Mouse (Mus musculus): ENCODE measurements at regions not wholly inside any gene's neighbourhood (a gene's known extent, or its start where the extent isn't known, plus 50 kb on each side); places are given as distances from the start of the nearest gene placed in this dataset.

DNA sequence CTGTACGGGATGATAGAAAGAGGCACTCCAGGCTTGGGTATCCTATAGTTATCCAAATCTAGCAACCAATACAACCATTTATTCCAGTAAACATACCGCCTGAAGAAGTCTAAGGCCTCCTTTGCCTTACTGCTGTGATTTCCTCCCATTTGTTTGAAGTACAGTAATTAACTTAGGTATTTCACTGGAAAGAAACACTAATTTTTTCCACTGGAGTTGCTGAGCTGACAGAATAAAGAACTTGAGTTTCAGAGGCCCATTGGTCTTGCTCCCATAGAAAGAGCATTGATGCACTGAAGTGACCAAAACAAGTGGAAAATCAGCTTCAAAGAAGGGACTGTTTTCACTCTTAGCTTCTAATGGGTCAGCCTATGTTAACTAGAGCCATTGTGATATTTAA is 1100.8 kb upstream of the Gm7489 start:
- TF ChIP-seq CTCF (conservative IDR thresholded peaks at IDR 0.05) = no peak
- H3K27ac ChIP-seq = no peak overlapping the region
- DNase-seq (ENCODE audit: low spot score in 2 of 2) = no peak
- H3K4me3 ChIP-seq = no peak overlapping the region

DNA sequence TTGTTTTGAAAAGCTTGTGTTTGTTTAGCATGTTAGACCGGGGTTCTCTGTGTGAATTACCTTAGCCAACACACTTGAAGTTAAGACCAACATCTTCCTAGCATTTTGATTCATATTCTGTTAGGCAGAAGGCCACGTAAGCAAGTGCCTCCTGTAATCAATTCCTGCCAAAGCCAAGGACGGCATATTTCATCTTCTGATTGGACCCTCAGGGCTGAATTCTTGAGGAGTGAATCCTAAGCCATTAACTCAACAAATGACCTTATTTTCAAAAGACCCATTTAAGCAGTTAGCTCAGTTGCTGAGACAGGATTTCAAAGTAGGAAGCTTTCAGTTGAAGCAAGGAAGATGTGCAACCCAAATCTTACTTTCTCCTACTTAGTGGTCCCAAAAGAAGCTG is 1099.5 kb upstream of the Gm7489 start:
- Histone ChIP-seq H3K4me3 (no peak overlapping the region), H3K27ac (no peak overlapping the region)
- DNase-seq (ENCODE audit: low spot score in 2 of 2) = no peak
- no peak for TF ChIP-seq CTCF (conservative IDR thresholded peaks at IDR 0.05)

DNA sequence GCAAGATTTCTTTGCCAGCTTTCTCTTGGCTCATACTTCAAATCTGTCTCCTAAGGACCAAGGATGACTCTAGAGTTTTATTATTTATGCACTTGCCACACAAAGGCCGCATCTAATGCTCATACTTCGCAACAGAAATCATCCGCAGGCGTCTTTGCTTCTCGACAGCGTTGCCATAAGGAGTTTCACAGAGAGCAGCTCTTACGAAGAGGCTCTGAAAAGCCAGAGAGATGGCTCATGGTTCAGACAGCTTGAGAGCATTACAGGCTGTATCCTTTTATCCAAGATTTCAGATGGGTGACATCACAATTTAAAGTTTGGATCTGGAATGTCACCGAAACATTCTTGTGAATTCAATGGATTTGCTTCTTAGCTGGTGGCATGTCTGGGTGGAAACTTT is 1098.7 kb upstream of the Gm7489 start:
- no peak for DNase-seq (ENCODE audit: low spot score in 2 of 2)
- Histone ChIP-seq H3K27ac (no peak overlapping the region), H3K4me3 (no peak overlapping the region)
- no peak for TF ChIP-seq CTCF (conservative IDR thresholded peaks at IDR 0.05)

DNA sequence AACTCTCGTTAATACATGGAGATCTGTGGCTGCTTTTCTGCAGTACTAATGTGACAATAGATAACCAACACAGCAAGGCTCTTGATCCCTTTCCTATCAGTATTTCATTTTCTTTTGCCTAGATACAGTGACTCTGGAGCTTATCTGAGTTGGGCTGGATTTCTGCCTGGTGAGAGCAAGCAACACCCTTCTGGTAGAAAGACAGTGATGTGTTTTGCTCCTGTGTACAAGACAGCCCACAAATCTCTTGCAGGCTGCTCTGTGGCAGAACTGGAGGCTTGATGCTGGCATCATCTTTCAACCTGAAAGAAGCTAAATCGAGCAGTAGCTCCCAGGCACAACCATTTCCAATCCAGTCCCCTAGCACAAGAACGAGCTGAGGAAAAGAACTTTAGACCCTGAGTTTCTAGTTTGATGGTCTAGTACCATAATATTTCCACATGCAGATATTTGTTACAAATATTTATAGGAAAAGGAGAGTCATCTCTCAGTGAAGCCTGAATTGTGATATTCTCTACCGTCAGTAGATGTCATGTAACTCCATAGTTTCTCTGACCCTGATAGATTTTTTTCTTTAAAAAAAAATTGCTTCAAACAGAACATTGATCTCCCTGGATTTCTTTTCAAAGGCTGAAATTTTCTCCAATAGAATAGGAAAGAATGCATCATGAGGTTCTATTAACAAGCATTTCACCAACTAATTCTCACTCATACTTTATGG is 1079.1 kb upstream of the Gm7489 start:
- peak; percentile 70 for TF ChIP-seq CTCF (conservative IDR thresholded peaks at IDR 0.05)
- no peak overlapping the region for H3K27ac ChIP-seq
- DNase-seq (ENCODE audit: low spot score in 2 of 2) = no peak

DNA sequence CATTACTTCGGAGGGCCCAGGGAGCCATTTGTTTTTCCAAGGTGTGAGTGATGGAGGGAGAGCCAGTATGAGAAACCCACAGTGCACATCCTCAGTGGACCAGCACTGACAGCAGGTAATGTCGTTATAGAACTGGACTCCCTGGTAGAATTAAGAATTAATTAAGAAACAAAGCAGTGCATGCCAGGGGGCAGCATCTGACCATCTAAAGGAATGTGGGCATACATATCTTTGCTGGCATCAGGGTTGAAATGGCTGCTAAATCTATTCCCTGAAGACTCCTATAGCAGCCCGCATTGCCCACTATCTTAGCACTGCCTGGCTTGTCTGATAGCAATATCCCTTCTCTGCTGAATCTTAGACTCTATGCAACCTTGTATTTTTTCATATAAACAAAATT is 1076.1 kb upstream of the Gm7489 start:
- no peak overlapping the region for H3K27ac ChIP-seq
- peak; percentile 65 for TF ChIP-seq CTCF (conservative IDR thresholded peaks at IDR 0.05)
- no peak overlapping the region for H3K4me3 ChIP-seq
- peak in 1 of 2 experiments; percentile 16 for DNase-seq (ENCODE audit: low spot score in 2 of 2)

More for the DNA sequence above, 1079.1 kb upstream of the Gm7489 start:
- H3K4me3 ChIP-seq = no peak overlapping the region

DNA sequence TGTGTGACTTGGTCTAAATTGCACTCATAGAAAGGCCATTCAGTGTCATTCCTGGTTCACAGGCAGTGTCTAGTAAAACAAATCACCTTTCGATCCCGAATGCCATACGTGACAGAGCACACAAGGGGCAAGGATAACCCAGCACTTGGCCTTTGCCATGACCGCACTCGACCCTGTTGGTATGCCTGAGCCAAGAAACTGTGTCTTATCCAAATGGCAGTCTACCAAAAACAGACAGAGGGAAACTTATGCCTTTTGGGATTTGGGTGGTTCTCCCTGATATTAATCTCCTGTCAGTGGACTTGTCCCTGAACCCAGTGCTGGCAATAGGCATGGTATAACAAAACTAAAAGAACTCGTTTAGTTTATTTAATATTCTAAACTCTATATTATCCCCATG is 1063.9 kb upstream of the Gm7489 start:
- TF ChIP-seq CTCF (conservative IDR thresholded peaks at IDR 0.05) = no peak
- no peak overlapping the region for H3K27ac ChIP-seq
- no peak overlapping the region for H3K4me3 ChIP-seq
- no peak for DNase-seq (ENCODE audit: low spot score in 2 of 2)

DNA sequence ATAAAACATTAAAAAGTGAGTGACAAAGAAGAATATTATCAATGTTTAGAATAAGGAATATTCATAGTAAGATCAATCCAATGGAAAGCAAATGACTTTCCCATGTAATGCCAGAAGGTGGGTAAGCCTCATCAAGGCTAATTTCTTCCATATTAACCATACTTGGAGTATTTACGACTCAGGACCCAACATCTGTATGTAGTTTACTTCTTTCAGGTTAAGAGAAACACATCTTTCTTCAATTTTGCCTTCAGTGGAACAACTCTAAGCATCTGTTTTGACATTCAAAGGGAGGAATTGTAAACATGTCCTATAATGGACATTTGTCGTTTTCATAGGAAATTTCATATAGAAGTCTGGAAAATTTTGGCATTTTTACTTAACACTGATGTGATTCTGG is 1047.8 kb upstream of the Gm7489 start:
- no peak overlapping the region for H3K27ac ChIP-seq
- no peak for TF ChIP-seq CTCF (conservative IDR thresholded peaks at IDR 0.05)
- DNase-seq (ENCODE audit: low spot score in 2 of 2) = no peak
- H3K4me3 ChIP-seq = no peak overlapping the region

DNA sequence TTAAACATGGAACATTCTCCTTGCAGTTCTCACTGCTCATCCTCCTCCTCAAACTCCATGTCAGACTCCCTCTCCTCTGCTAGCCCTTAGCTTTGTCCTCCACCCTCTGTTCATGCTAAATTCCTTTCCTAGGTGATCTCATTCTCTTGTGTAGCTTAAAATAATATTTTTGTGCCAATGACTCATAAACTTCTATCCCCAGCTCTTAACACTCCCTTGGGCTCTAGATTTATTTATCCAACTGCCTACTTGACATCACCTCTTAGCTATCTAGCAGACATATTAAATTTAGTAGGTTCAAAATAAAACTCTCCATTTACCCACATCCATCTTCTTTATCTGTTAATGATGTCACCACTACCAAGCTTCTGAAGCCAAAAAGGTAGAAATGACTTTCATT is 1036.6 kb upstream of the Gm7489 start:
- H3K4me3 ChIP-seq = no peak overlapping the region
- TF ChIP-seq CTCF (conservative IDR thresholded peaks at IDR 0.05) = no peak
- no peak overlapping the region for H3K27ac ChIP-seq
- no peak for DNase-seq (ENCODE audit: low spot score in 2 of 2)

DNA sequence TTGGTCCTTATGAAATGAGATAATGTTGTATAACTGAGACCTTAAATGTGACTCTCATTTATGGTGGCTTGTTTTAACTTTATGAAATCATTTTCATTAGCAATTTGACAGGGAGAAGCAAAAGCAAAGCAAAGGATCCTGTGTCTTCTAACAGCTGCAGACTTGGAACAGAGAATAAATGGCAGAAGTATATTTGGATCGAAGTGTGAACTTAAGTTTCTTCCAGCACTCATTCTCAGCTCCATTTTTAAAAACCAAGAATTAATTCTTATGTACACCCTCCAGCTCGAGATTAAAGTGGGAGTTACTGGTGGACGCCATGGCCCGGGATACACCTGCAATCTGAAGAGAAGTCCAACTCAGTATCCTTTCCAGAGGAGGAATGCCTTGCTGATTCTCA is 1026.0 kb upstream of the Gm7489 start:
- H3K4me3 ChIP-seq = no peak overlapping the region
- no peak overlapping the region for H3K27ac ChIP-seq
- TF ChIP-seq CTCF (conservative IDR thresholded peaks at IDR 0.05) = no peak
- DNase-seq (ENCODE audit: low spot score in 2 of 2) = no peak

DNA sequence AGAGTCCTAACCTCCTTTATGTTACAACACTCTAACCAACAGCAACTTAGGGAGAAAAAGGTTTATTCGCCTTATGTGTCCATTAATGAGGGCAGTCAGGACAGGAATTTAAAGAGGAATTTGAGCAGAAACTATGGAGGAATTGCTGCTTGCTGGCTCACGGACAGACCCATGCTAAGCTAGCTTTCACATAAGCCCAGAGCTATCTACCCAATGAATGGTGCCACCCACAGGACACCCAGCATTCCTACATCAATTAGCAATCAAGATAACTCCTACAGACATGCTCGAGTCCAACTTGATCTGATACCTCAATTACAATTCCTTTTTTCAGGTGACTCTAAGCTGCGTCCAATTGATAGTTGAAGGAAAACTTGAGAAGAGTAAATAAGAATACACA is 1021.2 kb upstream of the Gm7489 start:
- Histone ChIP-seq H3K27ac (no peak overlapping the region), H3K4me3 (no peak overlapping the region)
- no peak for DNase-seq (ENCODE audit: low spot score in 2 of 2)
- peak; percentile 25; the same call in 1 of the 2 replicates for TF ChIP-seq CTCF (conservative IDR thresholded peaks at IDR 0.05)

DNA sequence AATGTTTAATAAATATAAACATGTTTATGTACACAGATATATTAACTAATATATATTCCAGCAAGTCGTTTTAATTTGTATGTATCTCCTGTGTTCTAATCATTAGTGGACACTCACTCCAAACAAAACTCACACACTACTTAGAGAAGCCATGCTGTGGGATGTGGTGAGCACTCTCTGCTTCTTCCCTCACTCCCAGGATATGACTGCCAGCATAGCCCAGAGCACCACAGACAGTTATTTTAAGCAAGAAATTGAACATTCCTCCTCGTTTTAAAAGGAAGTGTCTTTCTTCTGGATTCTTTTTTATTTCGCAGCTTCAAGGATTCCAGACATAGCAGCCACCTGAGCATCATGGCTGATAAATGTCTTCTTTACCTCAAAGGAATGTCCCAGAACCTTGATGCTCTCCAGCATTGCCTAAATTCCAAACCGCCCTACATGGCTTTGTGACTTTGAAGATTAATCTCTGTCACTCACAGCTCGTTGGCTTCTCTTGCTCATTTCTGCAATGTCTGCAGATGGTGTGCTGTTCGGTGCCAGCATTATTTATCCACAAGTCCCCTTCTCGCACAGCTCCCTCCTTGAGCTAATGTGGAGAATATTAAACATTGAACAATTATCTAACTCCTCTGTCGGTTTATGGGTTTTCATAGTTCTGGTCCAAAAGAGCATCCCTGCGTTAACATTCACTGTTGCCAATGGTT is 992.3 kb upstream of the Gm7489 start:
- Histone ChIP-seq H3K27ac (peak overlapping the region; percentile 29; the same call in 1 of the 2 replicates), H3K4me3 (no peak overlapping the region)
- no peak for TF ChIP-seq CTCF (conservative IDR thresholded peaks at IDR 0.05)
- peak; percentile 9 to 12 for DNase-seq (ENCODE audit: low spot score in 2 of 2)

DNA sequence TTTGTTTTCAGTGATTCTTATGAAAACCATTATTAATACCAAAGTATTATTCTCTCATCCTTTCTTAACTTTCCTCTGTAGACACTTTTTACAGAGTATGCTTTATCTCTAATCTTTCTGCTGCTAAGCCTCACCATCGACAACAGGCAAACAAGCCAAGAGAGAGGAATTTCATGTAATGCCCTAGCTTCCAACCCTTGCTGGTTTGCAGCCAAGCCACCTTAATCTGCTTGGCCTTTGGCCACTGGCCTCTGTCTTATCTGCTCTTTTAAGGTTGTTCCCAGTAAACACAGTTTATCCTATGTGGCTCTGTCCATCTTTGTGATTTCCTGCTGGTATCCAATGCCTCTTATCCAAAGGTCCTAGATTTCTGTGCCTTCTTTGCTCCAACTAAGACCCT is 986.6 kb upstream of the Gm7489 start:
- Histone ChIP-seq H3K4me3 (no peak overlapping the region), H3K27ac (no peak overlapping the region)
- TF ChIP-seq CTCF (conservative IDR thresholded peaks at IDR 0.05) = no peak
- no peak for DNase-seq (ENCODE audit: low spot score in 2 of 2)

DNA sequence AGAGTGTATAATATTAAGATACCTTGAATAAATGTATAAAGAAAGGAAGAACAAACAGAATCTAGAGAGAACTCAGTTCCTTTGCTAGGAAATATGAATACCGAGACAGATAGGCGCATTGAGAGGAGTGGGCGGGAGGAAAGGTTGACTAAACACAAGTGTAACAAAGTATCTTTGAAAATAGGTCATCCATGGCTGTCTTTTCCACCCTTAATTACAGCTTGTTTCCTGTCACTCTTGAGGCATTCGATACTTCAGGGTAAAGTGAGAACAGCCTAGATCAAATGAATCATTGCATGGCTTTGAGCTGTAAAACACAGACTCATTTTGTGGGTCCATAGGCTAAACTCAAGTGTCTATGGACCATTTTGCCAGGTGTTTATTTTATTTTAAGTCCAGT is 985.3 kb upstream of the Gm7489 start:
- Histone ChIP-seq H3K4me3 (no peak overlapping the region), H3K27ac (no peak overlapping the region)
- TF ChIP-seq CTCF (conservative IDR thresholded peaks at IDR 0.05) = no peak
- DNase-seq (ENCODE audit: low spot score in 2 of 2) = no peak

DNA sequence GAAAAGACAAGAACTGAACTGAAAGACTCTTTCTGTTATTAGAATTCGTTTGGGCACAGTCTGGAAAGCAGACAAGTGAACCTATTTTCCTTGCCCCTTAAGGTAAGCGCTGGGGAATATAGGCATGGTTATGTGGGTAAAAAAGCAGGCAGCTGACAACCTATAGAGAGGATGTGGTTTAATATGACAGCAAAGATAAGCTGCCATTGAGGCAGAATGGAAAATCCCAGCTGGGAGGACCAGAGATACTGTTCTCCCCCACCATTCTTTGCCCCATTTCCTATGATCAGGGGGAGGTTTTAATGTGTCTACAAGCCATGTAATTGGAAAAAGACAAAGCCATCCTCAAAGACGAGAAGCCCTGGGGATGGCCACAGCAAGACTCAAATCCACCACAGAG is 984.9 kb upstream of the Gm7489 start:
- Histone ChIP-seq H3K4me3 (no peak overlapping the region), H3K27ac (no peak overlapping the region)
- DNase-seq (ENCODE audit: low spot score in 2 of 2) = no peak
- TF ChIP-seq CTCF (conservative IDR thresholded peaks at IDR 0.05) = no peak

Measured in layer of hippocampus, adult 2 months (tissue).